Mouse (Mus musculus) monocyte, adult 2 months (primary cell): Measurements from ENCODE around the gene Rfk.

Source experiments
- DNase-seq, 2 experiments: peaks; one replicate each; pipeline ENCODE4 v3.0.0; 2022; ENCODE audit warnings: low spot score in 2 of 2, low read depth in 1 of 2

Gene Rfk

DNA sequence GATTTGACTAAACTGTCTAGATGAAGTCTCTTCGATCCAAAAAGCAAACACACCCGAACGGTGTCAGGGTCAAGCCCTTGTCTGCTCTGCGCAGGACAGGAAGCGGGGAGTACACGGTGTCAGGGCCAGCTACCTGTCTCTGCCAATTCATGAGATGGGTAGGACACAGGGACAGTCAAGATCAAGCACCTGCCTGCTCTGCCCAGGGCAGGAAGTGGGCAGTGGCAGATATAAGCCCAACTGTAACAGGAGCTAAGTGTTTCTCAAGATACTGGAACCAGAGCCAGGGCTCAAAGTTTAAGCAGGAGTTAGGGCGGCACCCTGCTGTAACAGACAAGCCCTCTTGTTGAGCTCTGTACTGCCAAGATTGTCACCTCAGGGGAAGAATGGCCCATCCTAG lies 49.7 kb downstream of the Rfk start:
- no peak for DNase-seq
